Mouse (Mus musculus): ENCODE data around the gene Rnase9.
"Not testable (repeated sequence)": the region's sequence is repeated elsewhere in the genome, so short reads cannot be mapped to it uniquely, and the experiment has no call there.

Gene Rnase9

GRCm38 (mm10) chr14:51050063-51050462, 8.4 kb upstream of the Rnase9 start, which contains the start of gene Rnase11:
Gene Rnase11, minus strand, starts transcription at chr14:51050163.
- DNase-seq (ENCODE audit: low spot score in 2 of 2) = no peak

GRCm38 (mm10) chr14:51047846-51048245, 6.2 kb upstream of the Rnase9 start:
- no peak for DNase-seq (ENCODE audit: low spot score in 2 of 2)

GRCm38 (mm10) chr14:51036214-51036613, 5.5 kb downstream of the Rnase9 start:
- no peak for DNase-seq (ENCODE audit: low spot score in 2 of 2)

- DNase-seq (ENCODE audit: low spot score in 2 of 2) = no peak
Measured at GRCm38 (mm10) chr14:51035206-51035605, 6.5 kb downstream of the Rnase9 start.

GRCm38 (mm10) chr14:51027387-51028155, 14.1 kb downstream of the Rnase9 start:
- no peak for DNase-seq (ENCODE audit: low spot score in 2 of 2)

GRCm38 (mm10) chr14:51026391-51027133, 15.1 kb downstream of the Rnase9 start:
- peak in 1 of 2 experiments; percentile 42 for DNase-seq (ENCODE audit: low spot score in 2 of 2)

GRCm38 (mm10) chr14:51024820-51025219, 16.8 kb downstream of the Rnase9 start:
- no peak for DNase-seq (ENCODE audit: low spot score in 2 of 2)

GRCm38 (mm10) chr14:51023457-51023856, 18.2 kb downstream of the Rnase9 start:
- no peak for DNase-seq (ENCODE audit: low spot score in 2 of 2)

- DNase-seq (ENCODE audit: low spot score in 2 of 2) = no peak
Measured at GRCm38 (mm10) chr14:51017256-51017655, 24.4 kb downstream of the Rnase9 start.

- DNase-seq (ENCODE audit: low spot score in 2 of 2) = no peak
Measured at GRCm38 (mm10) chr14:51015780-51016179, 25.9 kb downstream of the Rnase9 start.

GRCm38 (mm10) chr14:51014724-51015123, 26.9 kb downstream of the Rnase9 start:
- not testable (repeated sequence) for DNase-seq (ENCODE audit: low spot score in 2 of 2)

GRCm38 (mm10) chr14:51009572-51009971, 32.1 kb downstream of the Rnase9 start:
- DNase-seq (ENCODE audit: low spot score in 2 of 2) = no peak

- DNase-seq (ENCODE audit: low spot score in 2 of 2) = no peak
Measured at GRCm38 (mm10) chr14:51008781-51009180, 32.9 kb downstream of the Rnase9 start.

GRCm38 (mm10) chr14:51007914-51008713, 33.6 kb downstream of the Rnase9 start:
- DNase-seq (ENCODE audit: low spot score in 2 of 2) = peak; percentile 48 to 49

- no peak for DNase-seq (ENCODE audit: low spot score in 2 of 2)
Measured at GRCm38 (mm10) chr14:51007152-51007801, 34.4 kb downstream of the Rnase9 start, which contains the start of gene Rnase10. Gene Rnase10, plus strand, starts transcription at chr14:51007751.

GRCm38 (mm10) chr14:50997999-50998666, 43.5 kb downstream of the Rnase9 start:
- DNase-seq (ENCODE audit: low spot score in 2 of 2) = no peak

GRCm38 (mm10) chr14:50997088-50997487, 44.6 kb downstream of the Rnase9 start:
- DNase-seq (ENCODE audit: low spot score in 2 of 2) = no peak

GRCm38 (mm10) chr14:50991037-50991436, 50.6 kb downstream of the Rnase9 start:
- no peak for DNase-seq (ENCODE audit: low spot score in 2 of 2)

Data from frontal cortex, postnatal 10 days (tissue).